Mouse (Mus musculus) left cerebral cortex, postnatal 10 days (tissue): ENCODE results near the gene Slc24a4. TPM values are rescaled to one million over a fixed set of nuclear protein-coding genes. Genes with fewer than 3 reads are reported as not detected.

Source experiments
- DNase-seq, 2 experiments: peaks; one replicate each; pipeline ENCODE4 v3.0.0; 2021 to 2022; ENCODE audit warnings: low spot score in 2 of 2, mixed read lengths in 1 of 2; ENCODE audit errors: extremely low spot score in 1 of 2
- intact Hi-C: fragments of 180-260 bp; cut with DNase I; formaldehyde crosslinking; loops from one replicate; pipeline ENCODE4 v1.15.1; 2025
- total RNA-seq, 2 experiments: library from RNA; stranded (reverse); gene quantifications; 2 replicates each; pipeline ENCODE4 v1.2.3; 2021

The Slc24a4 gene
- total RNA-seq, 2 experiments from 2014 or later: 14.1 to 15.2 TPM

DNA sequence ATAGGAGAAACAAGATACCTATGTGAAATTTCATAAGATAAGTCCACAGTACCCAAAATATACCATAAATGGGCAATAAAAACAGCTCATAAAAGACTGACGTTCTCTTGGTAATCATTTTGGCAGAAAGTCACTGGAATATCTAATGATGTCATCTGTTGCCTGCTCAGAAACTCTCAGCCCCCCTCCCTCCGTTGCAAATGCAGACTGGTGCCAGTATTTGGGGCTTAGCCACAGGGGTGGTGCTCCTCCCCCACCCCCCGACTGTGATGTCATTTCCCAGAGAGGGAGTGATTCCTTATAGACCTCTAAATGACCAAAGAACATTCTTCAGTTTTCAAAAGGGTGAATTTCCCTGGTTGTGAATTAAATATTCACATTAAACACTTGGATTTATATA, 96.6 kb downstream of the Slc24a4 start:
- no peak for DNase-seq
- intact Hi-C loops: no loop called here

DNA sequence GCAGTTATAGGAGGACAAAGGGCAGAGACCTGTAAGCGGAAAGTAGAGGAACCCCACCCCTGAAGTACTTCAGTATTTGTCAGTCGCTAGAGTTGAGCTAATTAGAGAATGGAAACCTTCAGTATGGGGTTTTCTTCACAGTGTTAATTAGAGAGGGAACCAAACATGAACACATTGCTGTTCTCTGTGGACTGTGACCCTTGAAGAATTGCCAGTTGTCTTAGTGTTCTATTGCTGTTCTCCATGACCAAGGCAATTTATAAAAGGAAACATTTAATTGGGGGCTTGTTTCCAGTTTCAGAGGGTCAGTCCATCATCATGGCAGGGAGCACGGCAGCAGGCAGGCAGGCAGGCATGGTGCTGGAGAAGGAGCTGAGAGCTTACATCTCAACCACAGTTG, 107.0 kb downstream of the Slc24a4 start:
- intact Hi-C loops: no loop called here
- DNase-seq: no peak

DNA sequence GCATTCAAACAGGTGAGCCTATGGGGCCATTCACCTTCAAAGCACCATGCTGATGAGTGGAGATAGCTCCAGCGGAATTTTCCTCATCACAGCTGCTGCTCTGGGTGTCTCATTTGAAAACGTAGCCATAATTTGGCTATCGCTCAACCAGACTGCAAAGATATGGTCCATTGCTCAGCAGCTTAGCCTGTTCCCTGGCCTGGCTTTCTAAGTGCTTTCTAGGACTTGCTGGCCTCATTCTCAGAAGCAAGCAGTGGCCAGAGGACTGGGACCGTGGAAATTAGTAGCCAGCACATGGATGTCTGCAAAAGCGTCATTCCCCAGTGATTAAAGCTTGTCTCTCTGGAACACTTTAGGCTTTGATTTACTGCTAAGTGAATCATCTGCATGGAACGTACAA, 107.8 kb downstream of the Slc24a4 start:
- intact Hi-C loops: no loop called here
- DNase-seq: no peak

DNA sequence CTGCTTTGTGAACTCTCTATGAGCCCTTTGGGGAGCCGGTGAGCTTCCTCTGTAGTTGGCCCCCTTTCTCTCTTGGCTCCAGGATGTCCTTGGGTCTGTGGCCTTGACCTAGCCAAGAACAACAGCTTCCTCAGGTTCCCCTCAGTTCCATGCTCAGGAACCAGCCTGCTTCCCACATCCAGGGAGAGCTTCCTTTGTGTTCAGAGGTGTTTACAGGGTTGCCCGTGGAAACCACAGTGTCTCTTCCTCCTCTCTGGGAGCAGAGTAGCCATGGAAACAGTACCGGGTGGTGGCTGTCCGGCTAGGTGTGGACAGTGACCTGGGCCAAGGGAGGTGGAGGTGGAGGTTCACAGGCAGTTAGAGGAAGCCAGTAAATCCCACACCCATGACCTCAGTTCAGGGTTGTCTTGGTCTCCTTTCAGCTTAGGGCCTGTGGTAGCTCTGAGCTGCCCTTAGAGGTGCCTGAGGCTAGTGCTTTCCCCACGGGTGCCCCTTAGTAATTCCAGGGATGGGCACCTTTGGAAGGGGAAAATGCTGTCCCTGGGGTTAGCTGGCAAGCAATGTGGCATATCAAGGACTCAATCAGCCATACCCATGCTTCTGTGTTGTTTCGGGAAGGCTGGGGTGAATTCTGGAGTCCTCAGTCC, 113.7 kb downstream of the Slc24a4 start:
- peak in 1 of 2 experiments; percentile 73 for DNase-seq
- intact Hi-C loops: no loop called here

DNA sequence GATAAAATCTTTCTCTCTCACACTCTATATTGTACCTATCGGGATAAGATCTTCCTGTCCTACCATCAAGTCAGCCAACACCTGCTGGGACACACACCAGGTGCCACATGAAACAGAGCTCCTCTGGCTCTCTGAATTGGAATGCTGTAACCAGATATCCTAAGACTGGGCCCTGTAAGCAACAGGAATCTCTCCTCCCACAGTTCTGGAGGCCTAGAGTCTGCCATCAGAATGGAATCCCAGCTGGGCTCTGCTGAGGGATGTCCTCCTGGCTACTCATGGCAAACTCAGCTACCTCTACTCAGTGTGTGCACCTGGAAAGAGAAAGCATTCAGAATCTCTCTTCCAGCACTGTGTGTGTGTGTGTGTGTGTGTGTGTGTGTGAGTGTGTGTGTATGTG, 115.4 kb downstream of the Slc24a4 start:
- intact Hi-C loops: no loop called here

DNA sequence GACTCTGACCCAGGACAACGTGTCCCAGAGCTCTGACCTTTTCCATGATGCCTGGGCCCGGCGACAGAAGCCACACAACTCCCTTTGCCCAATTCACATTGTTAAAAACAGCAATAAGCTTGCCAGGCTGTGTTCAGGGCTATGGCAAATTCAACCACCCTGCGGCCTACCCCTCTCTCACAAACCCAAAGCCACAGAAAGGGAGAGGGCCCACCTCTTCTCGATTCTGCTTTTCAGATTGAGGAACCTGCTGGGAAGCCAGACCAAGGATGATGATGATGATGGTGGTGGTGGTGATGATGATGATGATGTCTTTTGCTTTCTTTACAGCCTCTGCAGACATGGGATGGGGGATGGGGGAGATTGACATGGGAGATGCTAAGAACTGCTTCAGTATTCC, 117.7 kb downstream of the Slc24a4 start:
- DNase-seq: no peak
- intact Hi-C loops: no loop called here

More for the DNA sequence above, 115.4 kb downstream of the Slc24a4 start:
- no peak for DNase-seq

DNA sequence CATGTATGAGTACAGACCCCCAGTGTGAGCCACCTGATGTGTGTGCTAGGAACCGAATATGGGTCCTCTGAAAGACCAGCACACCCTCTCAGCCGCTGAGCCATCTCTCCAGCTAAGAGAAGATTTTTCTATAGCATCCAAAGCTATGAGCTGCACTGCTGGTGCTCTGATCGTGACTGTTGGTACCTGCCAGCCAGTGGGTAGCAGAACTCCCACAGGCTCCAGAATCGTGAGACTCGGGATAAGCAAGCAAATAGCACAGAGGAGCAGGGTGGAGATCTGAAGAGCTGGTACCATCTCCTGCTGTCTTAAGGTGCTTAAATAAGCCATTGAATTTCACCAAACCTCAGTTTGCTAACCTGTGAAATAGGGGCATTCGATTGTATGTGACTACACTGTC, 119.6 kb downstream of the Slc24a4 start:
- no peak for DNase-seq
- intact Hi-C loops: no loop called here

DNA sequence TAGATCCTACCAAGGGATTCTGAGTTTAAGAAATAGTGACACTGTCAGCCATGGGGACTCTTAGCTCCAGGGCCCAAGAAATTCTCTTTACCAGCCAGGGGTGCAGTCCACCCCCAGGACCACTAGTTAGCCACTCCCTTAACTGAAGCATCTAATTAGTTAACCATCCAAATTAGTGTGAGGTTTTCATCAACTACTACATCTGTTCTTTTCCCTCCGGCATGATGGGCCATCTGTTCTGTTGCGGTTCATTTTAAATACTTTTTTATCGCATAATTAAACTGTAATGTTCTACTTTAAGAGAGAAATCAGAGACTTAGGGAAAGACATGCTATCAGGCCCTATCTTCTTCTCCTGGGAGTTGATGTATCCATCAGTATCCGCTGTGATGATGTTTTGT, 121.8 kb downstream of the Slc24a4 start:
- DNase-seq: peak in 1 of 2 experiments; percentile 27
- intact Hi-C loops: loop anchor here (5.0 kb wide), 1 partner anchor 132 kb away; no protein-coding TSS in a partner anchor

DNA sequence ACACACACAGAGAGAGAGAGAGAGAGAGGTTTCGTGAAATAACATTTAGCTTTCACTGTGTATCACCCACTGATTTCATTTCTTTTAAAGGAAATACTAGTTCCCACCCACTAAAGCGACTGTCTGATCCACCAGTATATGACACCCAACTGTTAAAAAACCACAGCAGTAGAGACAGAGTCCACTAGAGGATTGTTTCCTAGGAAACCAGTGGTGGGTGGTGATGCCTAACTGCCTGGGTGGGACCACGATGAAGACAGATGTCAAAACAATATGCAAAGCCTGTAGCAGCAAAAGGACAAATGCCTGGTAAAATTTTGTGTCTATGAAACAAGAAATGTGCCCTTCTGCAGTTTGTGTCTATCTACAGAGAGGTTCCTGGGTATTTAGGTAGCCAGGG, 122.5 kb downstream of the Slc24a4 start:
- DNase-seq: peak in 1 of 2 experiments; percentile 37
- intact Hi-C loops: loop anchor here (5.0 kb wide), 1 partner anchor 131 kb away; no protein-coding TSS in a partner anchor

DNA sequence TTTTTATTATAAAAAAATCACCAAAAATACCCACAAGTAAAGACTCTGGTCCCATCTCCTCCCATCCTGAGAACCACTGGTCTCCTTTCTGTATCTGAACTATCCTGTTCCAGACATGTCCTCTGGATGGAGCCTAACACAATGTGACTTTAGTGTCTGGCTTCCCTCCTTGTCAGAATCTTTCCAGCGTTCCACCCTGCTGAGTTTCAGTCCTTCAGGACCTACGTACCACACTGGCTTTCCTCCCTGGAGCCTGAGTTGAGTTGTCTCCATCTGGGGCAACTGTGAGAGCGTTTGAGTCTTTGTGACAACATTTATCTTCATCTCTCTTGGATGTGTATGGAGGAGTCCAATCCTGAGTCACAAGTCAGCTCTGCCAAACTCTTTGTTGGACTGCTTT, 123.5 kb downstream of the Slc24a4 start:
- intact Hi-C loops: loop anchor here (5.0 kb wide), 1 partner anchor 130 kb away; no protein-coding TSS in a partner anchor
- no peak for DNase-seq

DNA sequence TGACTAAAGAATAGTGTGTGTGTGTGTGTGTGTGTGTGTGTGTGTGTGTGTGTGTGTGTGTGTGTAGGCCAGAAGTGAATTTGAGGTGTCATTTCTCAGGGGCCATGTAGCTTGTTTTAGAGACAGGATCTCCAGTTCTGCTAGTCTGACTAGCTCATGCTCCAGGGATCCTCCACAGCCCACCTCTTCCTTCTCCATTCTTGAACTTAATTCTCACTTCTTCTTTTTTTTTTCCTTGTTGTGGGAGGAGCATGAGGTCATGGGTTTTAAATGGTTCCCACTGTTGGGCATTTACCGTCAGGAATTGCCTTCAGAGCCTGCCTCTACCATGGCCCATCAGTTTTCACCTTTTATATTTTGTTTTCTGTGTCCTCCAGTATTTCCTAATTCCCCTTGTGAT, 124.0 kb downstream of the Slc24a4 start:
- intact Hi-C loops: loop anchor here (5.0 kb wide), 1 partner anchor 130 kb away; no protein-coding TSS in a partner anchor
- no peak for DNase-seq

DNA sequence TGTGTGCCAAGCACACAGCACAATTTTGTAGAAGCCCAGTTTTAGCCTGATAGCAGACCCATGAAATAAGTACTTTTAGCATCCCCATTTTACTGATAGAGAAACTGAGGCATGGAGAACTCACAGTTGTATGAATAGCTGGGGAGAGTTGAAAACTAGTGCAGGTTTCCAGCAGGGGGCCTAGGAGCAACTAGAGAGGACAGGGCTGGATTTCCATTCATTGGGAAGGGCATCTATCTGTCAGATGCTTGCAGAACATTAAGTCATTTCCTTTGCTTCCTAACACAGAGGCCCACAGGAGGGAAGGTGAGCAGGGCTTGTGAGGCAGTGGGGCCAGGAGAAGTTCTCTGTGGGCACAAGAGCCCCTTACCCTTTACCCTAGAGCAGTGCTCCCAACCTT, 126.5 kb downstream of the Slc24a4 start:
- DNase-seq: no peak
- intact Hi-C loops: no loop called here

DNA sequence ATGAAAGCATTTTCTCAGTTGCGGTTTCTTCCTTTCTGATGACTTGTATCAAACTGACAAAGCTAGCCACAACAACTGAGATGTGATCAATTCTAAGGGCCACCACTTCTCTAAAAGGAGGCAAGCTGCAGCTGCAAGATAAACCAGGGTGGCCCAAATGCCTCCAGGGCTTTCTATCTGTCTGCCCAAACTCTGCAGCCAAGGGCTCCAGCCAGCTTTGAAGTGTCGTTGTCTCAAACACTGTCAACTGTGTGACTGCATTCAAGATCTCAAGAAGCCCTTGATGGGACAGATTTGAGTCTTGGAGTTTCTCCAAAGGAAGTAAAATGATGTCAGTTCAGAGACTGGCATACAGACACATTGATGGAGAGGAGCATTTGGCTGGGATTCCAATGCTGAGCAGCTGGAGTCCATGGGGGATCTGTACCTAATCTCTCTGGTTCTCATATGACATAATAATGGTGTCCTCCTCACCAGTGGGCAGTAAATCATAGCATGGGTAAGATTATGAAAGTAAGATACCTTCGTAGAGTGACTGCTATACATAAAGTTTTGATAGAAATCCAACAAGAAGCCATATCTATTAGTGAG, 130.1 kb downstream of the Slc24a4 start:
- intact Hi-C loops: no loop called here
- no peak for DNase-seq

DNA sequence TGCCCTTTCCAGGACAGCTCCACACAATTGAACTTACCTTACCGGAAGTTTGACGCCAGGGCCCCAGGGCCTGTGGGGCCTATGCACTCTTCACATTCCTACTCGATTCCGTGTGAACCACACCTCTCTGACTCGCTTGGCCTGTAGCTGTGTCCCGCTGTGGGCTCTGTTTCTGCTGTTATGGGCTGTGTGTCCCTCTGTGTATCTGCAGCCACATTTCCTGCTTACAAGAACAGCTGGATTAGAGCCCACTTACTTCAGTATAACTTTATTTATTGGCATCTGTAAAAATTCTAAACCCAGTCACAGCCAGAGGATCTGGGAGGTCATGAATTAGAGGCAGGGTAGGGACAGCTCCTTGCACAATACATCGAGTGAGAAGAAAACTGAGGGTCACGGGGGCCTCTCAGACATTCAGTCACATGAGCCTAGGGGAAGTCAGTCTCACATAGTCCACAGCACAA, 133.4 kb downstream of the Slc24a4 start:
- intact Hi-C loops: no loop called here
- no peak for DNase-seq

DNA sequence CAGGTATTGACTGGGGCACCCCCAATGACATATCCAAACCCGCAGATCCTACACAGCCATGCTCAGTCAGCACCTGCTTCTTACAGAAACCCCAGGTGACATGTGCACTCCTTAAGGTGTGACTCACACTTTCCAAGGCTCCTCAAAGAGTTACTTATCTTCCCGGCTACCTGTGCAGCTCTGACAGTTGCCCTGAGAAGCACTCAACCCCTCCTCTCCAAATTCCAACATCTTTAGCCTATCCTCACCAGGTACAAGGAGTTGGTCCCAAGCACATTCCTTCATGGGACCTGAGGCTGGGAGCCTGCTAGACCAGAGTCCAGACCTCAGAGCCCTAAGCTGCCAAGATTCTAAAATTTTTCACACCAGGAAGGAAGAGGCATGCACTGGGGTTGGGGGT, 134.3 kb downstream of the Slc24a4 start:
- intact Hi-C loops: no loop called here
- no peak for DNase-seq

DNA sequence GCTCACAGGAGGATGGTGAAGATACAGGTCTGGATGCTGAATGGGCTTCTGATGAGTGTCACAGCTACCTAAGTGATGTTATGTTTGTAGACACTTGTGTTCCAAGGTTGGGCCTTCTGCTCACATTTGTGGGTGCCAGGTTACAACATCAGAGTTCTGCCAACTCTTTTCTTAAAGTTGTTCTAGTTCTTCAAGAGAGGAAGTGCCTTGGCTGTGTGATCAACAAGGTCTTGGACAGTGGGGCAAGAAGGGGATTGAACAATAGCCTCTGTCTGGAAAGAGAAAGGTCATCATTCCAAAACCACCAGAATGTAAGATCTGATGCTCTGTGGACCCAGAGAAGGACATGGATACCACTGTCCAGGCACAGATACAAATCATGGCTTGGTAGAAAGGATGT, 134.7 kb downstream of the Slc24a4 start:
- no peak for DNase-seq
- intact Hi-C loops: no loop called here

DNA sequence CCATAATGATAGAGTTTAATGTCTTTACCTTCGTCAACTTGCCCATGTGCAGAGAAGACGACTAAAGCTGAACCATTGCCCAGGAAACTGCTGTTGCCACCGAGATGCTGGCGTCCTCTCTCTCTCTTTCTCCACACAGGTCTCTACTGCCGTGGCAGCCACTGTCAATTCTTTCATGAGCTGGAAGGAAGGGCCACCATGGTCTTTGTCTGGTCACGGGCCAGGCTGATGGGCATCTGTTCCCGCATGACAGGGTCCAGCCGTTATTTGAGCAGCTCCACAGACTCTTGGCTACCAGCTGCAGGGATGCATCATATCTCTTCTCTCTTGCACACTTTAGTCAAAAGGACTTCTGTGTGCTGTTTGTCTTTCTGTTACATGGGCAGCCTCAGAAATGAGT, 137.9 kb downstream of the Slc24a4 start:
- no peak for DNase-seq
- intact Hi-C loops: no loop called here

DNA sequence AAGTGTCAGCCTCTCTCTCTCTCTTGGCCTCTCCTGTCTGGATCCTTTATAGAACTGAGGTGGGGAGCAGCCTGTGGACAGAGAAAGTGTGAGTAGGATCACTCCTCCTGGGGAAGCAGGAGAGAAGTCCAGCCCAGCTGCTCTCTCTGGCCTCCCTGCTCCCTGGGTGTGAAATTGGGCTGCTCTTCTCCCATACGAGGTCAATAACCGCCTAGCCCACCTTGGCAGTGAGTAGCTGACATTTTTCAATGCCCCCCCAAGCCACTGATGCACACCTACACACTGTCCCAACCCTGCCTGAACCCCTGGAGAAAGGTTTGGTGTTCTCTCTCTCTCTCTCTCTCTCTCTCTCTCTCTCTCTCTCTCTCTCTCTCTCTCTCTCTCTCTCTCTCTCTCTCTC, 140.6 kb downstream of the Slc24a4 start:
- intact Hi-C loops: no loop called here
- DNase-seq: no peak

DNA sequence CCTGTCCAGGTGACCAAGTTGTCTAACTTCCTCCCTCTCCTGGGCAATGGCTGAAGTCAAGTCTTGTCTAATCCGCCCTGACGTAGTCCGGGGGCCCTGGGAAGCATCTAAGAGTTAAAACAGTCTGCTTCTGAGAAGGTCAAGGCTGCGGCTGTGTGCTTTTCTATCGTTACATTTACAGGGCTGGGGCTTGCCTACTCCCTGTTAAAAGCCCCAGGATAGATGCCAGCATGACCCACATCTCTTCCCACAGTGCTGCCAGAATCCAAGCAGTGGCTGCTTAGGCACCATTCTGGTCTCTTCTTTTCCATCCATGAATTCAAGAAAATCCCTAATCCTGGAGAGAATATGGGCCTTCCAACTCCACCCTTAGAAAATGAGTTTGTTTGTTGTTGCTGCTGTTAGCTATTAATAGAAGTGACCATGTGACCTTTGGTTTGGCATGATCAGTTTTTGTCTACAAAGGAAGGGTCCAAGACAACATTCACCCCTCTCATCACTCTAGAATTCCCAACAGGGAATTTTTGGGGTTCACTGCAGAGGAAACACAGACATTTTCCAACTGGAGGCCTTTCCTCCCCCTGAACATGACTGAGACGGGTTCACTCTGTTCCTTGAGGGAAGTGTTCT, 142.4 kb downstream of the Slc24a4 start:
- intact Hi-C loops: no loop called here
- DNase-seq: no peak

DNA sequence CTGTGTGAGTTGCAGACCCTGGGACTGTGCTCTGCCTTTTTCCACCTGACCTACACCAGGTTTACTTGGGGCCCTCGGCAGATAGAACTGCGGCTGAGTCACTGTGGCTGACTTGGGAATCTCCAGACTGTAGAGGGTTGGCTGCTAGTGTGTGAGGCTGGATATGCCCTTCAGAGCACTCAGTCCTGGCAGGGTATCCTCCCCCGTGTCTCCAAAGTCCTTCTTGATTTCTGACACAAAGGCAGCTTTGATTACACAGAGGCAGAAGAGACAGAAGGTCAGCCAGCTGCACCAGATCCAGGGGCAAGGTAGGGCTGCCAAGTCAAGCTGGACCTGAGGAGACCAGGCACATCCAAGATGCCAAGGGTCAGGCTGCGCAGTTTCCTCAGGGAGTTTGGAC, 142.9 kb downstream of the Slc24a4 start:
- DNase-seq: no peak
- intact Hi-C loops: no loop called here
